Mouse (Mus musculus) myocyte (in vitro differentiated cells): Measurements from ENCODE around the gene Gm11127.

Source experiments
- CEBPB ChIP-seq: IDR thresholded peaks from 2 replicates; pipeline ENCODE4 v1.6.1; 2011; ENCODE audit warnings: mild to moderate bottlenecking, moderate library complexity; ENCODE audit not compliant: poor library complexity, insufficient read depth, severe bottlenecking
- MYOG ChIP-seq, 3 experiments: IDR thresholded peaks; one replicate each; pipeline ENCODE4 v1.6.1; 2011; ENCODE audit warnings: control low read depth in 2 of 3, low read depth in 2 of 3, mild to moderate bottlenecking in 2 of 3; ENCODE audit not compliant: insufficient read length in 2 of 3, control insufficient read depth in 1 of 3, insufficient read depth in 1 of 3
- POLR2A ChIP-seq: IDR thresholded peaks from one replicate; pipeline ENCODE4 v1.6.1; 2011; ENCODE audit warnings: low read depth, mild to moderate bottlenecking, control low read depth, moderate library complexity; ENCODE audit not compliant: insufficient read length
- POLR2AphosphoS2 ChIP-seq: IDR thresholded peaks from one replicate; pipeline ENCODE4 v1.6.1; 2011; ENCODE audit warnings: low read depth, control low read depth; ENCODE audit not compliant: insufficient read length
- USF1 ChIP-seq: IDR thresholded peaks from one replicate; pipeline ENCODE4 v1.6.1; 2011; ENCODE audit warnings: low read depth, mild to moderate bottlenecking, control low read depth, moderate library complexity

GRCm38 (mm10) chr17:36022098-36022497 lies 36.1 kb downstream of the Gm11127 start:
- TF ChIP-seq POLR2A (no peak), POLR2AphosphoS2 (no peak), USF1 (no peak), MYOG (IDR thresholded peaks at IDR 0.05; ENCODE audit: control insufficient read depth in 1 of 3, insufficient read depth in 1 of 3, insufficient read length in 2 of 3, low read depth in 2 of 3) (no peak), CEBPB (no peak)
